Mouse (Mus musculus): ENCODE results near the gene Olfr818.
"Not testable (repeated sequence)": the region's sequence is repeated elsewhere in the genome, so short reads cannot be mapped to it uniquely, and the experiment has no call there.

Gene Olfr818

DNA sequence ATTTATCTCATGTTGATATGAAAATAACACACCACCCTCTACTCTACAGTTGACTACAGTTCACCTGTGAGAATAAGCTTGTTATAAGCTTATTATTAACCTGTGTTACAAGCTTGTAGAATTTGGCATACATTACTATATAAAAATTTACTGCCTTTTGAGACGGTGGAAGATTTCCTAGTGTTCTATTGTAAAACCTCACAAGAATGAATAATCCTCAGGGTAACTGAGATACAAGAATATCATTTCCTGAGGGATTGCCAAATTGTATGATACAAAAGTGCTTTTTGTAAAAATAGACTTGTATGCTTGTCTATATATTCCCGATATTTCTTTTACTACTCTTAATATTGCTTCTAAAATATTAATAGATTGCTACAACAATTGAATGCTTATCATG lies at the start of gene Olfr818:
Gene Olfr818 (minus strand): TSS at position 101 of the 400 bp plus-strand sequence.
- DNase-seq (ENCODE audit: low read depth, low spot score): no peak

DNA sequence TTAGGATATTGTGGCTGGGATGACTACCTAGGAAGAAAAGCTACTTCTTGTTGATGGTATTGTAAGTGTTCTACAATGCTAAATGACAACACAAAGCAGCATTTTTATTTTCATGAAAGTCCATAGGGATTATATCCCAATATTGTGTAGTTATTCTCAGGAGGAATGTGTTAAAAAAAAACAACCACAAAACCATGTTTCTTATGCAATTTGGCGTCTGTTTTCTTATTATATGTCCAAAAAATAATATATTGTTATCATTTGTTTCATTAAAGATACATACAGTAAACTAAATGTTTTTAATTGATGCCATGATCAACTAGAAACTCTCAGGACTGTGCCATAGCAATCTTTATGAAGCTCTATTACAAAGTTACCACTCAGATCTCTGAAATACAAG lies 36.1 kb upstream of the Olfr818 start, which contains the start of gene Gm10310:
Gene Gm10310 (minus strand): TSS at position 101 of the 400 bp plus-strand sequence.
- not testable (repeated sequence) for DNase-seq (ENCODE audit: low read depth, low spot score)

DNA sequence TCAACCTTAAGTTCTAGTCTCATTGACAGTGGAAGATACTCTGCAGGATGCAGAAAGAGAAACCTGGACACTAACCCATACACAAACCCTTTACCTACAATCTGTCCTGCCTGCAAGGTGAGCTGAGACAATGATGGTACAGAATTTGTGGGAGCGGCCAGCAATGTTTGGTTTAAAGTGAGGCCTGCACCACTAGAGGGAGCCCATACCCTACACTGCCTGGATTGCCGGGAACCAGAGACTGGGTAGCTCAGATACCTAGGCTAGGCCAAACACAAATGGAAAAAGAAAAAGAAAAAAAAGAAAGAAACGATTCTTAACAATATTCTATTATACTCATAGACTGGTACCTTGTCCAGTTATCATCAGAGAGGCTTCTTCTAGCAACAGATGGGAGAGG lies 33.0 kb upstream of the Olfr818 start:
- DNase-seq (ENCODE audit: low read depth, low spot score): not testable (repeated sequence)

DNA sequence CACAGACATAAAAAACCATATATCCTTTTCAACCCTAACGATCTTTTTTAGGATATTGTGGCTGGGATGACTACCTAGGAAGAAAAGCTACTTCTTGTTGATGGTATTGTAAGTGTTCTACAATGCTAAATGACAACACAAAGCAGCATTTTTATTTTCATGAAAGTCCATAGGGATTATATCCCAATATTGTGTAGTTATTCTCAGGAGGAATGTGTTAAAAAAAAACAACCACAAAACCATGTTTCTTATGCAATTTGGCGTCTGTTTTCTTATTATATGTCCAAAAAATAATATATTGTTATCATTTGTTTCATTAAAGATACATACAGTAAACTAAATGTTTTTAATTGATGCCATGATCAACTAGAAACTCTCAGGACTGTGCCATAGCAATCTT lies 27.1 kb upstream of the Olfr818 start, which contains the start of gene Olfr247:
Gene Olfr247 (minus strand): TSS at position 101 of the 400 bp plus-strand sequence.
- not testable (repeated sequence) for DNase-seq (ENCODE audit: low read depth, low spot score)

DNA sequence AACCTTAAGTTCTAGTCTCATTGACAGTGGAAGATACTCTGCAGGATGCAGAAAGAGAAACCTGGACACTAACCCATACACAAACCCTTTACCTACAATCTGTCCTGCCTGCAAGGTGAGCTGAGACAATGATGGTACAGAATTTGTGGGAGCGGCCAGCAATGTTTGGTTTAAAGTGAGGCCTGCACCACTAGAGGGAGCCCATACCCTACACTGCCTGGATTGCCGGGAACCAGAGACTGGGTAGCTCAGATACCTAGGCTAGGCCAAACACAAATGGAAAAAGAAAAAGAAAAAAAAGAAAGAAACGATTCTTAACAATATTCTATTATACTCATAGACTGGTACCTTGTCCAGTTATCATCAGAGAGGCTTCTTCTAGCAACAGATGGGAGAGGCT lies 24.1 kb upstream of the Olfr818 start:
- not testable (repeated sequence) for DNase-seq (ENCODE audit: low read depth, low spot score)

DNA sequence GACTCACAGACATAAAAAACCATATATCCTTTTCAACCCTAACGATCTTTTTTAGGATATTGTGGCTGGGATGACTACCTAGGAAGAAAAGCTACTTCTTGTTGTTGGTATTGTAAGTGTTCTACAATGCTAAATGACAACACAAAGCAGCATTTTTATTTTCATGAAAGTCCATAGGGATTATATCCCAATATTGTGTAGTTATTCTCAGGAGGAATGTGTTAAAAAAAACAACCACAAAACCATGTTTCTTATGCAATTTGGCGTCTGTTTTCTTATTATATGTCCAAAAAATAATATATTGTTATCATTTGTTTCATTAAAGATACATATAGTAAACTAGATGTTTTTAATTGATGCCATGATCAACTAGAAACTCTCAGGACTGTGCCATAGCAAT lies 18.3 kb upstream of the Olfr818 start, which contains the start of gene Olfr819:
Gene Olfr819 (minus strand): TSS at position 101 of the 400 bp plus-strand sequence.
- not testable (repeated sequence) for DNase-seq (ENCODE audit: low read depth, low spot score)

DNA sequence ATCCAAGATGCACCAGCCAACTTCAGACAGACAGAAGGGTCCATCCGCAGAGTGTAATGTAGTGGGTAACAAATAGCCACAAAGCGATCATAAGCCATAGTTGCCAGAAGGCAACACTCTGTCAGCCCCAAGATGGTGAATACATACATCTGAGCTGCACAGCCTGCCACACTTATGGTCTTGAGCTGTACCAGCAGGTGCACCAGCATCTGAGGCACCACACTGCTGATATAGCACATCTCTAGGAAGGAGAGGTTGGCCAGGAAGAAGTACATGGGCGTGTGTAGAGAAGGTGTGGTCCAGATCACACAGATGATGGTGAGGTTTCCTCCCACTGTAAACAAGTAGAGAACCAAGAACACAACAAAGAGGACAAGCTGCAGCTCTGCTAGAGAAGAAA lies 17.3 kb upstream of the Olfr818 start:
- DNase-seq (ENCODE audit: low read depth, low spot score): not testable (repeated sequence)

DNA sequence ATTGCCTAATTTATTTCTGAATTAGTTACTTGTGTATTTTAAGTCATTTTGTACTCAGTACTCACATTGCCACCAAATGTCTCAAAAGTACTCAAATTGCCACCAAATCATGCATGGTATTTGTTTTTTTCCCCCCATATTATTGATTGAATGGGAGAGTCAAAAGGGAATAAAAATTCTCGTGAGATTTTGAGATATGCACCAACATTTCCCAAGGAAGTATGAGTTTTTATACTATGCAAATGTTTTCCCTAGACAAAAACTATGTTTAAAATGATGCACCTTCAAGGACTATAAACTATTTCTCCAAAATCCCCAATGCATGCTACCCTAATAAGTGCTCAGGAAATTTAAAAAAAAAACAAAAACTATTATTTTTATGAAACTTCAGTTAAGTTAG lies 33.4 kb downstream of the Olfr818 start, which contains the start of gene Olfr816:
Gene Olfr816 (minus strand): TSS at position 101 of the 400 bp plus-strand sequence.
- no peak for DNase-seq (ENCODE audit: low read depth, low spot score)

DNA sequence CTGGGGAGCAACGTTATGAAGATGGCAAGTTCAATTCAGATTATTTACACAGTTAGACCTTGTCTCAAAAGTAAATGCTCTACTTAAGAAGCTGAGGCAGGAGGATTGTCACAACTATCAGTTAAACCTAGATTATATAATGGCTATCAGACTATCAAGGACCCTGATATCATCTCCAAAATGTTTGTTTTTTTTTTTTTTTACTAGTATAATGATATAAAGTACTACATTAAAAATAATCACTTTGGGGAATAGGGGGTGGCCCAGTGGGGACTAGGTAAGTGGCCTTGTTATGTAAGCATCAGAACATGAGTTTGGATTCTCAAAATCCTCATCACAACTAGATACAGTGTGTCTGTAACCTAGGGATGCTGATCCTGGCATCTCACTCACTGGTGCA lies 43.1 kb downstream of the Olfr818 start, which contains the start of gene Olfr815:
Gene Olfr815 (minus strand): TSS at position 101 of the 400 bp plus-strand sequence.
- DNase-seq (ENCODE audit: low read depth, low spot score): not testable (repeated sequence)
